ENCODE assay signal across 9 mouse cellular contexts in the genomic region with DNA sequence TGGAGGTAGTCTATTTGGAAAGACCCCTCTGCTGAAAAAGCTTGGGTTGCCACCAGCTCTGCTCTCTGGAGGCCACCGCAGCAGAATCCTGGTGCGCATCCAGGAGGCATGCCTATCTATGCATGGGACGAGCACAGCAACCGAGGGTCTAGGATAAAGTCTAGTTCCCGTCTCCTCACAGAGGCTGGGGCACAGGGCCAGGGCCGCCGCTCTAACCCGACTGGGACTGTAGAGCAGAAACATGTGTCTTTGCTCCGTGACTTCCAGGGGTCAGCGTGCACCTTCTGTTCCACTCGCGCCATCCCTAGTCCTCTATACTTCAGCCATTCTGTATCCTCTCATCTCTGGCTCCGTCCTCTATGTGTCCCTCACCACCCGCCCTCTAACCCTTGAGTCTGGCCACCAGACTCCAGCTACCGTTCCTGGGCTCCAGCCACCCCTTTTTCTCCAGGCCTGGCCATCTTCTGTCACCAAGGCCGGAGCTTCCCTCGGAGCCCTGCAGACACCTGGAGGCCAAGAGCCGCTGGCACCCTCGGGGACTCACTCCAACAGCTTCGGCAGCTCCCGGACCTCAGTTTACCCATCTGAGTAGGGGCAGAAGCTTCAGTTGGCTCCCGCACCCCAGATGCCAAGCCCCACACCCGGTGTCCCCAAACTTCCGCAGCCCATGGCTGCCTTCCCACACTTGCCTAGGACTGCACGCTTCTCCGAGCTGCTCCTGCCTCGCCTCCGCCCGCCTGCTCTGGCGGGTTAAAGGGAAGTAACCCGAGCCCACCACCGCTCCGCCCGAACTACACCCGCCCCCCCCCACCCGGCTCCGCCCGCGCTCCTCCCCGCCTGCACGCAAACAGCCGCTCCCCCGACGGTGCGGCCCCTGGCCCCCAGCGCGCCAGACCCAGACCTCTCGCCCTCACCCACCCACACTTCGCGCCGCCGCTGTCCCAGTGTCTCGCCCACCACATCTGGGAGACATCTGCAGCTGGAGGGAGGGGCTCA. TPM values are rescaled to one million over a fixed set of nuclear protein-coding genes. Genes with fewer than 3 reads are reported as not detected.
DNase-seq lines count a peak whose midpoint lies in the region; ATAC-seq and TF ChIP-seq lines count a peak whose summit lies in the region.
"Had no signal": no experiment of that assay in that cellular context is flagged by ENCODE, and none has a peak within 500 bp of the region (broad histone marks: within the 10 kb centered on the region; RNA-seq: fewer than 3 reads in every experiment).

No protein-coding gene starts in this region.

- H3K4me3 ChIP-seq in kidney, embryonic 15.5 days (replicated peaks), result peak overlapping the region; percentile 43
- H3K4me3 ChIP-seq in embryonic facial prominence, embryonic 10.5 days, result peak overlapping the region; percentile 63
- peak overlapping the region; percentile 48 to 51 for H3K4me3 ChIP-seq in heart, embryonic 14.5 days (ENCODE audit: control insufficient read depth in 1 of 2, insufficient read depth in 1 of 2, low read depth in 1 of 2, low read length in 2 of 2)
- H3K4me3 ChIP-seq in limb, embryonic 14.5 days (replicated peaks; ENCODE audit: low read length), result peak overlapping the region; percentile 46
- peak overlapping the region; percentile 24 for H3K4me3 ChIP-seq in midbrain, embryonic 15.5 days

- TF ChIP-seq POLR2A in limb, embryonic 14.5 days (IDR thresholded peaks at IDR 0.05; ENCODE audit: borderline replicate concordance, extremely low read depth, insufficient read depth, insufficient read length), result peak; percentile 58; the same call in 1 of the 2 replicates

- peaks cover 8% of the 10 kb centered on the region; the same call in 1 of the 2 replicates for H3K27me3 ChIP-seq in kidney, embryonic 15.5 days
- H3K27me3 ChIP-seq in embryonic facial prominence, embryonic 10.5 days (replicated peaks; ENCODE audit: low read depth, poor library complexity, severe bottlenecking), result peaks cover 43% of the 10 kb centered on the region
- peaks cover 6% of the 10 kb centered on the region; the same call in 1 of the 2 replicates for H3K27me3 ChIP-seq in heart, embryonic 14.5 days (ENCODE audit: control insufficient read depth, insufficient read depth, low read length)
- no peaks in the 10 kb centered on the region for H3K27me3 ChIP-seq in limb, embryonic 14.5 days (ENCODE audit: control insufficient read depth, insufficient read depth, low read length)
- H3K27me3 ChIP-seq in midbrain, embryonic 15.5 days (replicated peaks), result peaks cover 8% of the 10 kb centered on the region

- peak overlapping the region; percentile 19 for H3K9ac ChIP-seq in kidney, embryonic 15.5 days
- H3K9ac ChIP-seq in heart, embryonic 14.5 days (ENCODE audit: low read length), result peak overlapping the region; percentile 71
- H3K9ac ChIP-seq in limb, embryonic 14.5 days (ENCODE audit: low read depth, low read length, severe bottlenecking), result peak overlapping the region; percentile 61
- no peak overlapping the region for H3K9ac ChIP-seq in midbrain, embryonic 15.5 days

- peak; percentile 89 for ATAC-seq in kidney, embryonic 15.5 days (replicated peaks; ENCODE audit: low FRiP score)
- peak; percentile 37; the same call in 1 of the 2 replicates for ATAC-seq in heart, embryonic 14.5 days (ENCODE audit: insufficient number of reproducible peaks, insufficient read depth, low FRiP score, low read depth)
- ATAC-seq in limb, embryonic 14.5 days (ENCODE audit: low FRiP score, low read depth), result peak; percentile 88
- no peak for ATAC-seq in midbrain, embryonic 15.5 days (replicated peaks)

- no peaks in the 10 kb centered on the region for H3K9me3 ChIP-seq in kidney, embryonic 15.5 days (replicated peaks)
- no peaks in the 10 kb centered on the region for H3K9me3 ChIP-seq in embryonic facial prominence, embryonic 10.5 days
- H3K9me3 ChIP-seq in heart, embryonic 14.5 days (ENCODE audit: control insufficient read depth, low read length), result no peaks in the 10 kb centered on the region
- no peaks in the 10 kb centered on the region for H3K9me3 ChIP-seq in limb, embryonic 14.5 days (ENCODE audit: control insufficient read depth, low read length)
- no peaks in the 10 kb centered on the region for H3K9me3 ChIP-seq in midbrain, embryonic 15.5 days
- H3K9me3 ChIP-seq: G1E had no signal

- H3K4me1 ChIP-seq in kidney, embryonic 15.5 days, result peaks cover 36% of the 10 kb centered on the region
- peaks cover 22% of the 10 kb centered on the region for H3K4me1 ChIP-seq in embryonic facial prominence, embryonic 10.5 days
- peaks cover 9 to 15% of the 10 kb centered on the region in 2 experiments for H3K4me1 ChIP-seq in heart, embryonic 14.5 days (ENCODE audit: control insufficient read depth in 2 of 2, insufficient read depth in 2 of 2, low read length in 2 of 2)
- H3K4me1 ChIP-seq in limb, embryonic 14.5 days (ENCODE audit: control insufficient read depth, insufficient read depth, low read length), result peaks cover 19% of the 10 kb centered on the region; the same call in 1 of the 2 replicates
- H3K4me1 ChIP-seq in midbrain, embryonic 15.5 days, result peaks cover 7% of the 10 kb centered on the region

- H3K27ac ChIP-seq in kidney, embryonic 15.5 days, result peak overlapping the region; percentile 55; the same call in 1 of the 2 replicates
- peak overlapping the region; percentile 79 for H3K27ac ChIP-seq in embryonic facial prominence, embryonic 10.5 days (replicated peaks)
- H3K27ac ChIP-seq in heart, embryonic 14.5 days (replicated peaks in 1 of 2; ENCODE audit: control insufficient read depth in 1 of 2, insufficient read depth in 1 of 2, low read depth in 2 of 2, low read length in 2 of 2), result no peak overlapping the region
- H3K27ac ChIP-seq in limb, embryonic 14.5 days (replicated peaks; ENCODE audit: low read depth, low read length), result 0 out of 2 replicates have a peak overlapping the region, but pooled peaks have one; percentile 29
- no peak overlapping the region for H3K27ac ChIP-seq in midbrain, embryonic 15.5 days

- 6% methylated on average over 53 of the region's 53 CpGs for WGBS in kidney, embryonic 15.5 days
- 8% methylated on average over 53 of the region's 53 CpGs for WGBS in embryonic facial prominence, embryonic 10.5 days
- WGBS in heart, embryonic 14.5 days, result 5% methylated on average over 52 of the region's 53 CpGs
- 5% methylated on average over 42 of the region's 53 CpGs for WGBS in limb, embryonic 14.5 days
- 11% methylated on average over 53 of the region's 53 CpGs for WGBS in midbrain, embryonic 15.5 days

- H3K36me3 ChIP-seq in kidney, embryonic 15.5 days, result no peaks in the 10 kb centered on the region
- H3K36me3 ChIP-seq in embryonic facial prominence, embryonic 10.5 days (replicated peaks), result no peaks in the 10 kb centered on the region
- no peaks in the 10 kb centered on the region for H3K36me3 ChIP-seq in heart, embryonic 14.5 days (ENCODE audit: control insufficient read depth, insufficient read depth, low read length)
- H3K36me3 ChIP-seq in limb, embryonic 14.5 days (ENCODE audit: control insufficient read depth, insufficient read depth, low read length), result no peaks in the 10 kb centered on the region
- H3K36me3 ChIP-seq in midbrain, embryonic 15.5 days (replicated peaks), result no peaks in the 10 kb centered on the region
- H3K36me3 ChIP-seq: G1E had no signal

- no peak for DNase-seq in kidney, adult 11 months
- peak; percentile 91 for DNase-seq in embryonic facial prominence, embryonic 10.5 days (ENCODE audit: low spot score)
- DNase-seq in limb, embryonic 14.5 days (ENCODE audit: low spot score), result peak; percentile 78
- DNase-seq in spleen, postnatal 14 days (ENCODE audit: low spot score in 2 of 2), result no peak
- no peak for DNase-seq in right cerebral cortex, adult 2 months (ENCODE audit: low spot score in 2 of 2)

- peak overlapping the region; percentile 62 for H3K4me2 ChIP-seq in kidney, embryonic 15.5 days
- peak overlapping the region; percentile 86 for H3K4me2 ChIP-seq in heart, embryonic 14.5 days (ENCODE audit: low read length)
- H3K4me2 ChIP-seq in limb, embryonic 14.5 days (replicated peaks; ENCODE audit: low read depth, low read length, severe bottlenecking), result peak overlapping the region; percentile 64
- peak overlapping the region; percentile 50 for H3K4me2 ChIP-seq in midbrain, embryonic 15.5 days

RNA-seq across cellular contexts. Expression of a gene that starts 13.1 kb away (rescaled TPM):
- polyA plus RNA-seq in kidney, embryonic 15.5 days (2015; fragmentation: Nextera tagmentation; extraction: Ambion mirVana), result 72.4 and 81.7 TPM in 2 replicates
- polyA plus RNA-seq in embryonic facial prominence, embryonic 10.5 days (2016; fragmentation: Nextera tagmentation; extraction: Ambion mirVana), result 5.4 and 6.9 TPM in 2 replicates
- 9.0 and 10.4 TPM in 2 replicates for polyA plus RNA-seq in heart, embryonic 14.5 days (2014; fragmentation: Nextera tagmentation; extraction: Ambion mirVana)
- 39.5 and 39.8 TPM in 2 replicates for polyA plus RNA-seq in limb, embryonic 14.5 days (2012; rRNA removed)
- 26.6 and 31.3 TPM in 2 replicates for polyA plus RNA-seq in limb, embryonic 14.5 days (2014; fragmentation: Nextera tagmentation; extraction: Ambion mirVana)
- polyA plus RNA-seq in midbrain, embryonic 15.5 days (2015; fragmentation: Nextera tagmentation; extraction: Ambion mirVana), result 3.8 TPM in 2 replicates
- polyA plus RNA-seq: G1E had no signal

RNA-seq across cellular contexts. Expression of a gene that starts 37.2 kb away (rescaled TPM):
- polyA plus RNA-seq in kidney, embryonic 15.5 days (2015; fragmentation: Nextera tagmentation; extraction: Ambion mirVana), result 0.82 and 1.5 TPM in 2 replicates
- 0.34 and 0.36 TPM in 2 replicates for polyA plus RNA-seq in embryonic facial prominence, embryonic 10.5 days (2016; fragmentation: Nextera tagmentation; extraction: Ambion mirVana)
- polyA plus RNA-seq in heart, embryonic 14.5 days (2014; fragmentation: Nextera tagmentation; extraction: Ambion mirVana), result 0.27 and 0.59 TPM in 2 replicates
- polyA plus RNA-seq in limb, embryonic 14.5 days (2012; rRNA removed), result 0.67 and 1.00 TPM in 2 replicates
- 0.50 and 0.65 TPM in 2 replicates for polyA plus RNA-seq in limb, embryonic 14.5 days (2014; fragmentation: Nextera tagmentation; extraction: Ambion mirVana)
- polyA plus RNA-seq in midbrain, embryonic 15.5 days (2015; fragmentation: Nextera tagmentation; extraction: Ambion mirVana), result 0.96 and 1.1 TPM in 2 replicates
- polyA plus RNA-seq: G1E had no signal

RNA-seq across cellular contexts. Expression of a gene that starts 54.2 kb away (rescaled TPM):
- not detected in 2 replicates for polyA plus RNA-seq in kidney, embryonic 15.5 days (2015; fragmentation: Nextera tagmentation; extraction: Ambion mirVana)
- polyA plus RNA-seq in embryonic facial prominence, embryonic 10.5 days (2016; fragmentation: Nextera tagmentation; extraction: Ambion mirVana), result 0.11 TPM in 1 of 2 replicates, not detected in the other
- not detected in 2 replicates for polyA plus RNA-seq in heart, embryonic 14.5 days (2014; fragmentation: Nextera tagmentation; extraction: Ambion mirVana)
- 0.06 and 0.20 TPM in 2 replicates for polyA plus RNA-seq in limb, embryonic 14.5 days (2012; rRNA removed)
- 0.23 TPM in 1 of 2 replicates, not detected in the other for polyA plus RNA-seq in limb, embryonic 14.5 days (2014; fragmentation: Nextera tagmentation; extraction: Ambion mirVana)
- polyA plus RNA-seq in midbrain, embryonic 15.5 days (2015; fragmentation: Nextera tagmentation; extraction: Ambion mirVana), result not detected in 2 replicates
- polyA plus RNA-seq: G1E had no signal

Comparison
In these comparisons a context has a peak if more than half of its experiments do, and no peak if none do; other contexts are left out.
1. H3K27ac ChIP-seq: peak in kidney, embryonic 15.5 days (single experiment), embryonic facial prominence, embryonic 10.5 days (single experiment) and limb, embryonic 14.5 days (single experiment); none in heart, embryonic 14.5 days (0 of 2) and midbrain, embryonic 15.5 days (single experiment).
2. DNase-seq: peak in embryonic facial prominence, embryonic 10.5 days (single experiment) and limb, embryonic 14.5 days (single experiment); none in kidney, adult 11 months (single experiment), spleen, postnatal 14 days (0 of 2) and right cerebral cortex, adult 2 months (0 of 2).
3. Peak in every context shown above with its lines, with median percentiles within 50 percentile points of each other: H3K4me2 ChIP-seq and H3K4me3 ChIP-seq.